Mouse (Mus musculus) thymus, adult 2 months (tissue): ENCODE data around the gene Ugt1a6b.

Experiments
- CTCF ChIP-seq: fragments of 200-500 bp; IDR thresholded peaks from 2 replicates; pipeline ENCODE4 v1.5.1; 2012; ENCODE audit warnings: mild to moderate bottlenecking, control low read depth, low read length, moderate library complexity, borderline replicate concordance; ENCODE audit not compliant: control insufficient read depth, poor library complexity, insufficient read depth; ENCODE audit errors: extremely low read depth
- POLR2A ChIP-seq: fragments of 200-500 bp; IDR thresholded peaks from 2 replicates; pipeline ENCODE4 v1.6.1; 2012; ENCODE audit warnings: mild to moderate bottlenecking, low read length, control low read depth, moderate library complexity; ENCODE audit not compliant: control insufficient read depth, poor library complexity, insufficient read depth; ENCODE audit errors: extremely low read depth

GRCm38 (mm10) chr1:88133908-88134456, 30.9 kb downstream of the Ugt1a6b start:
- TF ChIP-seq CTCF (no peak), POLR2A (no peak)
